Mouse (Mus musculus) megakaryocyte-erythroid progenitor cell, adult 5 weeks (primary cell): ENCODE measurements around the gene Ms4a7. TPM values are rescaled to one million over a fixed set of nuclear protein-coding genes. Genes with fewer than 3 reads are reported as not detected.

ENCODE experiments used
- polyA plus RNA-seq: library from polyadenylated mRNA; stranded (reverse); fragments of >175 nt; gene quantifications from 2 replicates; pipeline ENCODE4 v1.2.3, GENCODE M21; 2012

Ms4a7 gene
- polyA plus RNA-seq, result not detected in 2 replicates

GRCm38 (mm10) chr19:11335932-11336331 lies at the start of gene Ms4a7:
TSS of gene Ms4a7 (minus strand) at chr19:11336146.

GRCm38 (mm10) chr19:11375273-11375672 lies 39.3 kb upstream of the Ms4a7 start, which contains the start of gene Ms4a4a:
TSS of gene Ms4a4a (plus strand) at chr19:11375523.

GRCm38 (mm10) chr19:11314354-11314753 lies 21.6 kb downstream of the Ms4a7 start, which contains the start of gene Ms4a14:
TSS of gene Ms4a14 (minus strand) at chr19:11314454.

GRCm38 (mm10) chr19:11283773-11284172 lies 52.2 kb downstream of the Ms4a7 start, which contains the start of gene Ms4a5:
TSS of gene Ms4a5 (minus strand) at chr19:11283873.

Other genes with a start within 250 kb of the Ms4a7 start
- gene 1700017D01Rik, start 205.3 kb downstream of the Ms4a7 start, polyA plus RNA-seq, result not detected in 2 replicates
- not detected in 2 replicates for gene 1700025F22Rik, start 170.8 kb downstream of the Ms4a7 start, polyA plus RNA-seq
- not detected in 2 replicates for gene Ms4a13, start 139.4 kb downstream of the Ms4a7 start, polyA plus RNA-seq
- gene Ms4a12, start 103.7 kb downstream of the Ms4a7 start, polyA plus RNA-seq, result not detected in 2 replicates
- gene Ms4a1, start 69.9 kb downstream of the Ms4a7 start, polyA plus RNA-seq, result 0.12 TPM in 1 of 2 replicates, not detected in the other
- gene Ms4a5, start 52.3 kb downstream of the Ms4a7 start, polyA plus RNA-seq, result not detected in 2 replicates
- gene Ms4a14, start 21.7 kb downstream of the Ms4a7 start, polyA plus RNA-seq, result 0.03 TPM in 1 of 2 replicates, not detected in the other
- 0.11 TPM in 1 of 2 replicates, not detected in the other for gene Ms4a4a, start 39.4 kb upstream of the Ms4a7 start, polyA plus RNA-seq
- gene Ms4a4c, start 68.6 kb upstream of the Ms4a7 start, polyA plus RNA-seq, result 0.26 and 1.0 TPM in 2 replicates
- 3.5 and 4.9 TPM in 2 replicates for gene Ms4a4b, start 107.4 kb upstream of the Ms4a7 start, polyA plus RNA-seq
- 13.9 and 20.2 TPM in 2 replicates for gene Ms4a6c, start 133.2 kb upstream of the Ms4a7 start, polyA plus RNA-seq
- not detected in 2 replicates for gene Gm8369, start 149.8 kb upstream of the Ms4a7 start, polyA plus RNA-seq
- gene Ms4a6b, start 180.4 kb upstream of the Ms4a7 start, polyA plus RNA-seq, result 1.8 and 2.7 TPM in 2 replicates
- not detected in 2 replicates for gene Ms4a4d, start 200.7 kb upstream of the Ms4a7 start, polyA plus RNA-seq